In the genomic region with DNA sequence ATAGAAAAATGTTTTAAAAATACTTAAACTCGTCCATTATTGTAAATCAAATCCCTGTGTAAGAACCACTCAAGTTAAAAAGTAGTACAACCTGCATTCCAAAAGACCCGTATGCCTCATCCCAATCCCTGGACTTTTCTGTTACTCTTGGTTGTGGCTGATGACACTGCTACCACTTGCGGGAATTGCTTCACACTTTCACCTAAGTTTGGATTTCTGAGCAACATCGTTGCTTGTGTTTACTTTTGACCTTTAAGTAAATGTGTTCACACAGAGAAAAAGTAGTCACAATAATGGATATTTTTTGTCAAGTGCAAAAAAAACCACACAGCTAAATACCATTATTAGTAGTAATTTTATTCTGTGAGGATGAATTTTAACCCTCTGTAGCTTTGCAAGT, we compare ENCODE assay signal across 18 mouse cellular contexts.
A peak's percentile ranks its signal among the peaks of the same experiment; 100 is the strongest.
DNase-seq lines count a peak whose midpoint lies in the region; ATAC-seq and TF ChIP-seq lines count a peak whose summit lies in the region.
"Had no signal": no experiment of that assay in that cellular context is flagged by ENCODE, and none has a peak within 500 bp of the region (broad histone marks: within the 10 kb centered on the region; RNA-seq: fewer than 3 reads in every experiment).

No protein-coding gene starts in this region.

- no peak for ATAC-seq in liver, embryonic 12.5 days
- peak; percentile 61; the same call in 1 of the 2 replicates for ATAC-seq in liver, postnatal 0 days
- no peak for ATAC-seq in liver, embryonic 11.5 days (replicated peaks; ENCODE audit: low FRiP score)
- ATAC-seq: activated CD4-positive, CD25-positive, alpha-beta regulatory T cell, adult 4 months; CD4-positive, CD25-positive, alpha-beta regulatory T cell, adult 4 months; Patski had no signal

- peaks cover 9% of the 10 kb centered on the region; the same call in 1 of the 2 replicates for H3K4me1 ChIP-seq in liver, adult 2 months (ENCODE audit: control insufficient read depth, insufficient read depth, low read length)
- H3K4me1 ChIP-seq in liver, embryonic 12.5 days: no peaks in the 10 kb centered on the region
- H3K4me1 ChIP-seq in liver, postnatal 0 days (ENCODE audit: insufficient read depth): no peaks in the 10 kb centered on the region
- H3K4me1 ChIP-seq in liver, embryonic 11.5 days (replicated peaks; ENCODE audit: control insufficient read depth, insufficient read depth, low read length): no peaks in the 10 kb centered on the region

- peak; percentile 86 for DNase-seq in liver, adult 2 months (ENCODE audit: extremely low read depth, low read depth, low spot score)
- no peak for DNase-seq in liver, postnatal 0 days
- no peak for DNase-seq in liver, embryonic 11.5 days (ENCODE audit: low spot score)
- DNase-seq: adrenal gland, adult 2 months; adrenal gland, adult 8-10 months; adrenal gland, postnatal 10 days; adrenal gland, postnatal 14 days; adrenal gland, postnatal 25 days; adrenal gland, postnatal 36 days; B cell, adult 2 months; cerebellum, adult 11 months; cerebellum, adult 11-12 months; cerebellum, adult 18-20 months had no signal

- TF ChIP-seq EP300 in liver, postnatal 0 days (IDR thresholded peaks at IDR 0.05; ENCODE audit: low read depth): no peak

- no peak overlapping the region for H3K4me2 ChIP-seq in liver, embryonic 12.5 days
- 0 out of 2 replicates have a peak overlapping the region, but pooled peaks have one; percentile 7 for H3K4me2 ChIP-seq in liver, postnatal 0 days (ENCODE audit: low read depth, low read length)
- H3K4me2 ChIP-seq in liver, embryonic 11.5 days: no peak overlapping the region

- no peaks in the 10 kb centered on the region for H3K79me2 ChIP-seq in liver, adult 2 months (ENCODE audit: control insufficient read depth, insufficient read depth, low read length)

- 28% methylated on average over 4 of the region's 4 CpGs for WGBS in liver, adult 2 months
- WGBS in liver, embryonic 12.5 days (ENCODE audit: insufficient replicate concordance): 57% methylated on average over 4 of the region's 4 CpGs
- 60% methylated on average over 4 of the region's 4 CpGs for WGBS in liver, postnatal 0 days (ENCODE audit: insufficient replicate concordance)
- 71% methylated on average over 4 of the region's 4 CpGs for WGBS in liver, embryonic 11.5 days

- H3K36me3 ChIP-seq in liver, adult 2 months (ENCODE audit: control insufficient read depth, insufficient read depth, low read length): no peaks in the 10 kb centered on the region
- H3K36me3 ChIP-seq in liver, embryonic 12.5 days: no peaks in the 10 kb centered on the region
- no peaks in the 10 kb centered on the region for H3K36me3 ChIP-seq in liver, postnatal 0 days (replicated peaks; ENCODE audit: insufficient read depth, low read length)
- H3K36me3 ChIP-seq in liver, embryonic 11.5 days (ENCODE audit: control insufficient read depth, insufficient read depth, low read length): no peaks in the 10 kb centered on the region
- H3K36me3 ChIP-seq: G1E had no signal

- H3K9me3 ChIP-seq in liver, embryonic 12.5 days (replicated peaks): no peaks in the 10 kb centered on the region
- H3K9me3 ChIP-seq in liver, postnatal 0 days (ENCODE audit: low read length): no peaks in the 10 kb centered on the region
- H3K9me3 ChIP-seq in liver, embryonic 11.5 days (ENCODE audit: control insufficient read depth, low read length): no peaks in the 10 kb centered on the region

- TF ChIP-seq CTCF in liver, adult 2 months (IDR thresholded peaks at IDR 0.05; ENCODE audit: low read depth, low read length): no peak
- no peak for TF ChIP-seq CTCF in liver, postnatal 0 days (IDR thresholded peaks at IDR 0.05; ENCODE audit: low read depth)

- H3K9ac ChIP-seq in liver, adult 2 months (ENCODE audit: low read depth, low read length): no peak overlapping the region
- H3K9ac ChIP-seq in liver, embryonic 12.5 days: no peak overlapping the region
- H3K9ac ChIP-seq in liver, postnatal 0 days (replicated peaks): no peak overlapping the region
- H3K9ac ChIP-seq in liver, embryonic 11.5 days (ENCODE audit: low read depth, low read length): no peak overlapping the region

- peak overlapping the region; percentile 82; the same call in 1 of the 2 replicates for H3K27ac ChIP-seq in liver, adult 2 months (replicated peaks; ENCODE audit: insufficient read depth, low read depth, low read length)
- no peak overlapping the region for H3K27ac ChIP-seq in liver, embryonic 12.5 days
- H3K27ac ChIP-seq in liver, postnatal 0 days (ENCODE audit: low read depth): peak overlapping the region; percentile 72
- no peak overlapping the region for H3K27ac ChIP-seq in liver, embryonic 11.5 days (ENCODE audit: low read depth, low read length)

- H3K4me3 ChIP-seq in liver, adult 2 months (ENCODE audit: insufficient read depth, low read depth, low read length): no peak overlapping the region
- H3K4me3 ChIP-seq in liver, embryonic 12.5 days: no peak overlapping the region
- H3K4me3 ChIP-seq in liver, postnatal 0 days (ENCODE audit: low read depth, low read length): no peak overlapping the region
- no peak overlapping the region for H3K4me3 ChIP-seq in liver, embryonic 11.5 days (ENCODE audit: low read depth, low read length)

- H3K27me3 ChIP-seq in liver, adult 2 months (ENCODE audit: control insufficient read depth, insufficient read depth, low read length): no peaks in the 10 kb centered on the region
- no peaks in the 10 kb centered on the region for H3K27me3 ChIP-seq in liver, embryonic 12.5 days (replicated peaks)
- no peaks in the 10 kb centered on the region for H3K27me3 ChIP-seq in liver, postnatal 0 days (ENCODE audit: insufficient read depth, low read length)
- H3K27me3 ChIP-seq in liver, embryonic 11.5 days (replicated peaks; ENCODE audit: control insufficient read depth, insufficient read depth, low read length): no peaks in the 10 kb centered on the region
- H3K27me3 ChIP-seq: Patski had no signal

- no peak for TF ChIP-seq POLR2A in liver, adult 2 months (IDR thresholded peaks at IDR 0.05; ENCODE audit: extremely low read depth, insufficient read depth, low read length)

Comparison
In these comparisons a context has a peak if more than half of its experiments do, and no peak if none do; other contexts are left out.
1. H3K27ac ChIP-seq: peak in liver, adult 2 months (single experiment) and liver, postnatal 0 days (single experiment); none in liver, embryonic 12.5 days (single experiment) and liver, embryonic 11.5 days (single experiment).